ENCODE assay signal across 8 mouse cellular contexts in the genomic region with DNA sequence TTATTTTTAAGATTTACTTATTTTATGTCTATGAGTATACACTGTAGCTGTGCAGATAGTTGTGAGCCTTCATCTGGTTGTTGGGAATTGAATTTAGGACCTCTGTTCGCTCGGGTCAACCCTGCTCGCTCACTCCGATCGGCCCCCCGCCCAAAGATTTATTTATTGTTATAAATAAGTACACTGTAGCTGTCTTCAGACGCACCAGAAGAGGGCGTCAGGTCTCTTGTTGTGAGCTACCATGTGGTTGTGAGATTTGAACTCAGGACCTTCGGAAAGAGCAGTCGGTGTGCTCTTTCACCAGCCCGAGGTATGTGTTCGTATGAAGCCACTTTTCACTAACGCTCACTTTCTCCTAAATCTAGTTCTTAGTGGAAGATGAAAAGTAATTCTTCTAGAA. TPM values are rescaled to one million over a fixed set of nuclear protein-coding genes. Genes with fewer than 3 reads are reported as not detected.
DNase-seq lines count a peak whose midpoint lies in the region; ATAC-seq and TF ChIP-seq lines count a peak whose summit lies in the region.

No protein-coding gene starts in this region.

- H3K27me3 ChIP-seq in heart, embryonic 10.5 days (ENCODE audit: insufficient read depth, poor library complexity, severe bottlenecking): no peaks in the 10 kb centered on the region
- H3K27me3 ChIP-seq in embryonic facial prominence, embryonic 15.5 days: no peaks in the 10 kb centered on the region
- no peaks in the 10 kb centered on the region for H3K27me3 ChIP-seq in midbrain, embryonic 10.5 days (ENCODE audit: low read depth, poor library complexity, severe bottlenecking)

- no peak overlapping the region; the same call in 1 of the 2 replicates for H3K9ac ChIP-seq in ES-E14 (ENCODE audit: insufficient read depth, low read depth, low read length, poor library complexity, severe bottlenecking)
- H3K9ac ChIP-seq in embryonic facial prominence, embryonic 15.5 days: peak overlapping the region; percentile 96

- intact Hi-C loops in heart, postnatal 25 days (cut with DNase I): no loop called here

- no peak for ATAC-seq in embryonic facial prominence, embryonic 15.5 days (ENCODE audit: insufficient number of reproducible peaks, low FRiP score, low TSS enrichment, low read depth)

- 49% methylated on average over 13 of the region's 13 CpGs for WGBS in heart, embryonic 10.5 days
- WGBS in embryonic facial prominence, embryonic 15.5 days: 42% methylated on average over 13 of the region's 13 CpGs
- 52% methylated on average over 13 of the region's 13 CpGs for WGBS in midbrain, embryonic 10.5 days

- in situ Hi-C loops in ES-E14 (cut with MboI; ENCODE audit: low sequenced_read_pairs in 2 of 2, unreplicated experiment in 2 of 2): no loop called here

- peak overlapping the region; percentile 56 for H3K4me2 ChIP-seq in embryonic facial prominence, embryonic 15.5 days (replicated peaks)

- peaks cover 35% of the 10 kb centered on the region for H3K36me3 ChIP-seq in heart, embryonic 10.5 days
- H3K36me3 ChIP-seq in ES-E14 (ENCODE audit: control insufficient read depth, insufficient read depth, low read length, poor library complexity, severe bottlenecking): peaks cover 7% of the 10 kb centered on the region
- H3K36me3 ChIP-seq in embryonic facial prominence, embryonic 15.5 days: peaks cover 28% of the 10 kb centered on the region
- H3K36me3 ChIP-seq in midbrain, embryonic 10.5 days: peaks cover 37% of the 10 kb centered on the region

- H3K27ac ChIP-seq in heart, embryonic 10.5 days: peak overlapping the region; percentile 96; the same call in 1 of the 2 replicates
- H3K27ac ChIP-seq in ES-E14 (ENCODE audit: insufficient read depth, low read depth, low read length, poor library complexity, severe bottlenecking): no peak overlapping the region
- no peak overlapping the region for H3K27ac ChIP-seq in embryonic facial prominence, embryonic 15.5 days (replicated peaks)
- peak overlapping the region; percentile 95 for H3K27ac ChIP-seq in midbrain, embryonic 10.5 days (replicated peaks)

- H3K4me3 ChIP-seq in heart, embryonic 10.5 days: peak overlapping the region; percentile 96
- H3K4me3 ChIP-seq in ES-E14 (ENCODE audit: insufficient read depth in 1 of 2, low read depth in 1 of 2, low read length in 2 of 2, poor library complexity in 1 of 2, severe bottlenecking in 1 of 2): peak overlapping the region; percentile 81 to 97
- peak overlapping the region; percentile 87 for H3K4me3 ChIP-seq in embryonic facial prominence, embryonic 15.5 days (replicated peaks)
- H3K4me3 ChIP-seq in midbrain, embryonic 10.5 days: peak overlapping the region; percentile 97

- no peak for DNase-seq in heart, embryonic 10.5 days (ENCODE audit: low spot score)
- no peak for DNase-seq in heart, postnatal 25 days (ENCODE audit: low spot score)
- DNase-seq in ES-E14 (ENCODE audit: low read depth, low spot score): no peak
- DNase-seq in kidney, adult 9 months: peak; percentile 21
- no peak for DNase-seq in midbrain, embryonic 10.5 days (ENCODE audit: low spot score)
- no peak for DNase-seq in left cerebral cortex, adult 9 months (ENCODE audit: low spot score in 2 of 2)
- no peak for DNase-seq in frontal cortex, postnatal 36 days (ENCODE audit: low spot score in 2 of 2)

- H3K4me1 ChIP-seq in heart, embryonic 10.5 days: peaks cover 13% of the 10 kb centered on the region
- H3K4me1 ChIP-seq in ES-E14 (ENCODE audit: control insufficient read depth in 2 of 2, insufficient read depth in 2 of 2, low read length in 2 of 2, poor library complexity in 1 of 2): 0 out of 4 replicates have a peak, but pooled peaks cover 0 to 2% of the 10 kb centered on the region in 2 experiments
- peaks cover 16% of the 10 kb centered on the region for H3K4me1 ChIP-seq in embryonic facial prominence, embryonic 15.5 days
- H3K4me1 ChIP-seq in midbrain, embryonic 10.5 days: peaks cover 22% of the 10 kb centered on the region

- no peaks in the 10 kb centered on the region for H3K9me3 ChIP-seq in heart, embryonic 10.5 days
- H3K9me3 ChIP-seq in ES-E14 (ENCODE audit: control insufficient read depth, insufficient read depth, low read depth, low read length): no peaks in the 10 kb centered on the region
- H3K9me3 ChIP-seq in embryonic facial prominence, embryonic 15.5 days (replicated peaks): no peaks in the 10 kb centered on the region
- H3K9me3 ChIP-seq in midbrain, embryonic 10.5 days (replicated peaks): no peaks in the 10 kb centered on the region

TF ChIP-seq in ES-E14, 5 proteins besides CTCF, POLR2A, EP300 and RAD21:
- TF ChIP-seq HCFC1 (IDR thresholded peaks at IDR 0.05; ENCODE audit: borderline replicate concordance, insufficient read depth, low read length): no peak

RNA-seq across cellular contexts. Expression of gene Ankle2, which starts 0.8 kb away (rescaled TPM):
- polyA plus RNA-seq in heart, embryonic 10.5 days (2016; fragmentation: Nextera tagmentation; extraction: Ambion mirVana): 21.7 and 24.1 TPM in 2 replicates
- total RNA-seq in heart, postnatal 25 days (2021): 10 to 100 TPM; 25.8 to 29.3 TPM
- 83.3 and 134 TPM in 2 replicates for total RNA-seq in ES-E14 (2012; rRNA removed)
- 26.6 and 28.2 TPM in 2 replicates for polyA plus RNA-seq in embryonic facial prominence, embryonic 15.5 days (2015; fragmentation: Nextera tagmentation; extraction: Ambion mirVana)
- polyA plus RNA-seq in midbrain, embryonic 10.5 days (2016; fragmentation: Nextera tagmentation; extraction: Ambion mirVana): 30.9 and 31.2 TPM in 2 replicates

RNA-seq across cellular contexts. Expression of gene Pgam5, which starts 38.1 kb away (rescaled TPM):
- polyA plus RNA-seq in heart, embryonic 10.5 days (2016; fragmentation: Nextera tagmentation; extraction: Ambion mirVana): 74.5 and 81.2 TPM in 2 replicates
- total RNA-seq in heart, postnatal 25 days (2021): 10 to 100 TPM; 30.2 to 34.7 TPM
- total RNA-seq in ES-E14 (2012; rRNA removed): 55.4 and 65.6 TPM in 2 replicates
- 57.9 and 59.2 TPM in 2 replicates for polyA plus RNA-seq in embryonic facial prominence, embryonic 15.5 days (2015; fragmentation: Nextera tagmentation; extraction: Ambion mirVana)
- polyA plus RNA-seq in midbrain, embryonic 10.5 days (2016; fragmentation: Nextera tagmentation; extraction: Ambion mirVana): 99.3 and 104 TPM in 2 replicates

RNA-seq across cellular contexts. Expression of gene Pxmp2, which starts 54.3 kb away (rescaled TPM):
- 18.5 and 20.2 TPM in 2 replicates for polyA plus RNA-seq in heart, embryonic 10.5 days (2016; fragmentation: Nextera tagmentation; extraction: Ambion mirVana)
- 10 to 100 TPM; 95.2 to 96.5 TPM for total RNA-seq in heart, postnatal 25 days (2021)
- 11.7 and 16.9 TPM in 2 replicates for total RNA-seq in ES-E14 (2012; rRNA removed)
- polyA plus RNA-seq in embryonic facial prominence, embryonic 15.5 days (2015; fragmentation: Nextera tagmentation; extraction: Ambion mirVana): 4.9 and 6.6 TPM in 2 replicates
- polyA plus RNA-seq in midbrain, embryonic 10.5 days (2016; fragmentation: Nextera tagmentation; extraction: Ambion mirVana): 14.8 and 14.9 TPM in 2 replicates

RNA-seq across cellular contexts. Expression of gene Pole, which starts 54.5 kb away (rescaled TPM):
- 23.8 and 32.4 TPM in 2 replicates for polyA plus RNA-seq in heart, embryonic 10.5 days (2016; fragmentation: Nextera tagmentation; extraction: Ambion mirVana)
- 1 to 10 TPM; 1.8 to 2.3 TPM for total RNA-seq in heart, postnatal 25 days (2021)
- 77.7 and 96.1 TPM in 2 replicates for total RNA-seq in ES-E14 (2012; rRNA removed)
- 21.4 and 21.7 TPM in 2 replicates for polyA plus RNA-seq in embryonic facial prominence, embryonic 15.5 days (2015; fragmentation: Nextera tagmentation; extraction: Ambion mirVana)
- 40.8 and 44.1 TPM in 2 replicates for polyA plus RNA-seq in midbrain, embryonic 10.5 days (2016; fragmentation: Nextera tagmentation; extraction: Ambion mirVana)

RNA-seq across cellular contexts. Expression of gene Golga3, which starts 55.1 kb away (rescaled TPM):
- 20.6 and 22.3 TPM in 2 replicates for polyA plus RNA-seq in heart, embryonic 10.5 days (2016; fragmentation: Nextera tagmentation; extraction: Ambion mirVana)
- 10 to 100 TPM; 46.2 to 47.0 TPM for total RNA-seq in heart, postnatal 25 days (2021)
- total RNA-seq in ES-E14 (2012; rRNA removed): 20.8 and 24.3 TPM in 2 replicates
- 23.9 and 25.1 TPM in 2 replicates for polyA plus RNA-seq in embryonic facial prominence, embryonic 15.5 days (2015; fragmentation: Nextera tagmentation; extraction: Ambion mirVana)
- 16.4 and 18.3 TPM in 2 replicates for polyA plus RNA-seq in midbrain, embryonic 10.5 days (2016; fragmentation: Nextera tagmentation; extraction: Ambion mirVana)

Comparison
In these comparisons a context has a peak if more than half of its experiments do, and no peak if none do; other contexts are left out.
1. H3K27ac ChIP-seq: peak in heart, embryonic 10.5 days (single experiment) and midbrain, embryonic 10.5 days (single experiment); none in ES-E14 (single experiment) and embryonic facial prominence, embryonic 15.5 days (single experiment).
2. Peak in every context shown above with its lines, with median percentiles within 50 percentile points of each other: H3K4me3 ChIP-seq.